Mouse (Mus musculus): Measurements from ENCODE around the gene Cenpm. TPM values are rescaled to one million over a fixed set of nuclear protein-coding genes. Genes with fewer than 3 reads are reported as not detected.

The Cenpm gene
- polyA plus RNA-seq (2015; fragmentation: Nextera tagmentation; extraction: Ambion mirVana) = 24.0 and 25.4 TPM in 2 replicates

- H3K27me3 ChIP-seq = no peaks in the 10 kb centered on the region
- WGBS = under 1% methylated on average over 65 of the region's 65 CpGs
- no peaks in the 10 kb centered on the region for H3K36me3 ChIP-seq
- ATAC-seq (ENCODE audit: low FRiP score, low read depth) = peak; percentile 98
- H3K4me3 ChIP-seq = peak within 1 kb of the TSS; percentile 70
- no peaks in the 10 kb centered on the region for H3K9me3 ChIP-seq
- H3K27ac ChIP-seq (replicated peaks) = peak within 1 kb of the TSS; percentile 74
- peaks cover 12% of the 10 kb centered on the region for H3K4me1 ChIP-seq (replicated peaks)
- peak within 1 kb of the TSS; percentile 46 for H3K9ac ChIP-seq
- H3K4me2 ChIP-seq = peak within 1 kb of the TSS; percentile 75
Observed at GRCm38 (mm10) chr15:82244115-82244804, at the start of gene Cenpm. Gene Cenpm (minus strand): TSS chr15:82244748.

GRCm38 (mm10) chr15:82294059-82294458 is 49.5 kb upstream of the Cenpm start:
- WGBS = 36% methylated on average over 8 of the region's 8 CpGs
- Histone ChIP-seq H3K4me1 (replicated peaks) (peaks cover 26% of the 10 kb centered on the region), H3K27me3 (no peaks in the 10 kb centered on the region), H3K36me3 (peaks cover 34% of the 10 kb centered on the region), H3K9me3 (no peaks in the 10 kb centered on the region), H3K4me3 (no peak overlapping the region), H3K27ac (replicated peaks) (peak overlapping the region; percentile 65), H3K9ac (no peak overlapping the region), H3K4me2 (no peak overlapping the region)
- peak; percentile 40; the same call in 1 of the 2 replicates for ATAC-seq (ENCODE audit: low FRiP score, low read depth)

GRCm38 (mm10) chr15:82293271-82293711 is 48.7 kb upstream of the Cenpm start:
- Histone ChIP-seq H3K9me3 (no peaks in the 10 kb centered on the region), H3K36me3 (peaks cover 42% of the 10 kb centered on the region), H3K4me2 (peak overlapping the region; percentile 28), H3K9ac (no peak overlapping the region), H3K4me1 (replicated peaks) (peaks cover 26% of the 10 kb centered on the region), H3K27me3 (no peaks in the 10 kb centered on the region), H3K27ac (replicated peaks) (peak overlapping the region; percentile 65), H3K4me3 (0 out of 2 replicates have a peak overlapping the region, but pooled peaks have one; percentile 1)
- 2% methylated on average over 7 of the region's 7 CpGs for WGBS
- peak; percentile 84 for ATAC-seq (ENCODE audit: low FRiP score, low read depth)

- WGBS = 11% methylated on average over 5 of the region's 5 CpGs
- no peak; the same call in 1 of the 2 replicates for ATAC-seq (ENCODE audit: low FRiP score, low read depth)
- Histone ChIP-seq H3K4me3 (no peak overlapping the region), H3K27me3 (no peaks in the 10 kb centered on the region), H3K9me3 (no peaks in the 10 kb centered on the region), H3K27ac (replicated peaks) (peak overlapping the region; percentile 65), H3K36me3 (peaks cover 45% of the 10 kb centered on the region), H3K4me1 (replicated peaks) (peaks cover 26% of the 10 kb centered on the region), H3K4me2 (peak overlapping the region; percentile 28), H3K9ac (no peak overlapping the region)
Observed at GRCm38 (mm10) chr15:82292851-82293250, 48.3 kb upstream of the Cenpm start.

- WGBS = 84% methylated on average over 7 of the region's 7 CpGs
- H3K27me3 ChIP-seq = no peaks in the 10 kb centered on the region
- H3K36me3 ChIP-seq = peaks cover 70% of the 10 kb centered on the region
- no peak for ATAC-seq (ENCODE audit: low FRiP score, low read depth)
- H3K9ac ChIP-seq = no peak overlapping the region
- H3K9me3 ChIP-seq = no peaks in the 10 kb centered on the region
- no peak overlapping the region for H3K4me3 ChIP-seq
- no peak overlapping the region for H3K4me2 ChIP-seq
- H3K4me1 ChIP-seq (replicated peaks) = peaks cover 22% of the 10 kb centered on the region
- H3K27ac ChIP-seq (replicated peaks) = no peak overlapping the region
Observed at GRCm38 (mm10) chr15:82290252-82290651, 45.7 kb upstream of the Cenpm start.

GRCm38 (mm10) chr15:82286157-82286556 is 41.6 kb upstream of the Cenpm start:
- WGBS = 67% methylated on average over 12 of the region's 12 CpGs

GRCm38 (mm10) chr15:82280638-82281037 is 36.1 kb upstream of the Cenpm start:
- 77% methylated on average over 4 of the region's 4 CpGs for WGBS
- peaks cover 61% of the 10 kb centered on the region for H3K36me3 ChIP-seq
- no peak overlapping the region for H3K9ac ChIP-seq
- H3K27ac ChIP-seq (replicated peaks) = no peak overlapping the region
- H3K9me3 ChIP-seq = no peaks in the 10 kb centered on the region
- H3K4me3 ChIP-seq = no peak overlapping the region
- no peaks in the 10 kb centered on the region for H3K27me3 ChIP-seq
- no peak overlapping the region for H3K4me2 ChIP-seq
- peaks cover 27% of the 10 kb centered on the region for H3K4me1 ChIP-seq (replicated peaks)
- no peak for ATAC-seq (ENCODE audit: low FRiP score, low read depth)

More at GRCm38 (mm10) chr15:82286157-82286556, 41.6 kb upstream of the Cenpm start:
- no peak overlapping the region for H3K4me2 ChIP-seq
- H3K36me3 ChIP-seq = peaks cover 92% of the 10 kb centered on the region
- no peaks in the 10 kb centered on the region for H3K27me3 ChIP-seq
- H3K9me3 ChIP-seq = no peaks in the 10 kb centered on the region
- H3K27ac ChIP-seq (replicated peaks) = no peak overlapping the region
- no peak overlapping the region for H3K4me3 ChIP-seq
- H3K4me1 ChIP-seq (replicated peaks) = no peaks in the 10 kb centered on the region
- H3K9ac ChIP-seq = no peak overlapping the region
- no peak for ATAC-seq (ENCODE audit: low FRiP score, low read depth)

- no peaks in the 10 kb centered on the region for H3K9me3 ChIP-seq
- WGBS = 61% methylated on average over 5 of the region's 5 CpGs
- peak overlapping the region; percentile 63 for H3K4me2 ChIP-seq
- H3K36me3 ChIP-seq = peaks cover 31% of the 10 kb centered on the region
- H3K9ac ChIP-seq = peak overlapping the region; percentile 17; the same call in 1 of the 2 replicates
- H3K4me1 ChIP-seq (replicated peaks) = peaks cover 38% of the 10 kb centered on the region
- ATAC-seq (ENCODE audit: low FRiP score, low read depth) = no peak
- 0 out of 2 replicates have a peak, but pooled peaks cover 2% of the 10 kb centered on the region for H3K27me3 ChIP-seq
- peak overlapping the region; percentile 48 for H3K27ac ChIP-seq (replicated peaks)
- H3K4me3 ChIP-seq = peak overlapping the region; percentile 80; the same call in 1 of the 2 replicates
Observed at GRCm38 (mm10) chr15:82277591-82277990, 33.0 kb upstream of the Cenpm start.

- Histone ChIP-seq H3K9me3 (no peaks in the 10 kb centered on the region), H3K27me3 (0 out of 2 replicates have a peak, but pooled peaks cover 2% of the 10 kb centered on the region), H3K4me1 (replicated peaks) (peaks cover 42% of the 10 kb centered on the region), H3K4me2 (peak overlapping the region; percentile 63), H3K27ac (replicated peaks) (peak overlapping the region; percentile 97), H3K36me3 (peaks cover 12% of the 10 kb centered on the region), H3K9ac (peak overlapping the region; percentile 88), H3K4me3 (peak overlapping the region; percentile 80)
- WGBS = under 1% methylated on average over 50 of the region's 86 CpGs
- peak; percentile 72 for ATAC-seq (ENCODE audit: low FRiP score, low read depth)
Observed at GRCm38 (mm10) chr15:82274927-82275901, 30.7 kb upstream of the Cenpm start.

GRCm38 (mm10) chr15:82274593-82274926 is 30.0 kb upstream of the Cenpm start, which contains the start of gene Sept3:
Gene Sept3 (plus strand): TSS chr15:82274893.
- peak within 1 kb of the TSS; percentile 88 for H3K9ac ChIP-seq
- H3K4me1 ChIP-seq (replicated peaks) = peaks cover 42% of the 10 kb centered on the region
- WGBS = 24% methylated on average over 6 of the region's 6 CpGs
- peak within 1 kb of the TSS; percentile 80 for H3K4me3 ChIP-seq
- H3K27me3 ChIP-seq = 0 out of 2 replicates have a peak, but pooled peaks cover 2% of the 10 kb centered on the region
- no peaks in the 10 kb centered on the region for H3K9me3 ChIP-seq
- H3K27ac ChIP-seq (replicated peaks) = peak within 1 kb of the TSS; percentile 97
- no peak; the same call in 1 of the 2 replicates for ATAC-seq (ENCODE audit: low FRiP score, low read depth)
- peak within 1 kb of the TSS; percentile 63 for H3K4me2 ChIP-seq
- peaks cover 5% of the 10 kb centered on the region for H3K36me3 ChIP-seq

- ATAC-seq (ENCODE audit: low FRiP score, low read depth) = no peak
- Histone ChIP-seq H3K9me3 (no peaks in the 10 kb centered on the region), H3K27me3 (0 out of 2 replicates have a peak, but pooled peaks cover 2% of the 10 kb centered on the region), H3K4me1 (replicated peaks) (peaks cover 45% of the 10 kb centered on the region), H3K27ac (replicated peaks) (no peak overlapping the region), H3K4me2 (no peak overlapping the region), H3K9ac (no peak overlapping the region), H3K4me3 (no peak overlapping the region), H3K36me3 (no peaks in the 10 kb centered on the region)
- 91% methylated on average over 6 of the region's 6 CpGs for WGBS
Observed at GRCm38 (mm10) chr15:82272295-82272694, 27.7 kb upstream of the Cenpm start.
